Mouse (Mus musculus): ENCODE results near the gene Gpr182. TPM values are rescaled to one million over a fixed set of nuclear protein-coding genes. Genes with fewer than 3 reads are reported as not detected.

Gene Gpr182
- total RNA-seq, 2 experiments from 2014 or later = 0.77 TPM; not detected in 1

- no peak for ATAC-seq (replicated peaks; ENCODE audit: low FRiP score, poor library complexity, severe bottlenecking)
These were observed 47.2 kb downstream of the Gpr182 start for GRCm38 (mm10) chr10:127704293-127704692.

- no peak for ATAC-seq (replicated peaks; ENCODE audit: low FRiP score, poor library complexity, severe bottlenecking)
These were observed 48.2 kb downstream of the Gpr182 start for GRCm38 (mm10) chr10:127703299-127703698.

GRCm38 (mm10) chr10:127698966-127699365, 52.6 kb downstream of the Gpr182 start:
- no peak for ATAC-seq (replicated peaks; ENCODE audit: low FRiP score, poor library complexity, severe bottlenecking)

Other genes with a start within 250 kb of the Gpr182 start
- gene Ndufa4l2, start 236.8 kb downstream of the Gpr182 start, total RNA-seq (2015; ENCODE audit: low replicate concordance) = not detected in 2 replicates
- not detected in 2 replicates for gene Ndufa4l2, start 236.8 kb downstream of the Gpr182 start, total RNA-seq (2017; ENCODE audit: low replicate concordance)
- 17.9 and 19.9 TPM in 2 replicates for gene Shmt2, start 229.3 kb downstream of the Gpr182 start, total RNA-seq (2015; ENCODE audit: low replicate concordance)
- 12.3 and 18.3 TPM in 2 replicates for gene Shmt2, start 229.3 kb downstream of the Gpr182 start, total RNA-seq (2017; ENCODE audit: low replicate concordance)
- not detected in 2 replicates for gene Nxph4, start 217.2 kb downstream of the Gpr182 start, total RNA-seq (2015; ENCODE audit: low replicate concordance)
- not detected in 2 replicates for gene Nxph4, start 217.2 kb downstream of the Gpr182 start, total RNA-seq (2017; ENCODE audit: low replicate concordance)
- 11.9 and 14.0 TPM in 2 replicates for gene Lrp1, start 130.6 kb downstream of the Gpr182 start, total RNA-seq (2015; ENCODE audit: low replicate concordance)
- gene Lrp1, start 130.6 kb downstream of the Gpr182 start, total RNA-seq (2017; ENCODE audit: low replicate concordance) = 9.7 and 17.0 TPM in 2 replicates
- gene Stat6, start 108.7 kb downstream of the Gpr182 start, total RNA-seq (2015; ENCODE audit: low replicate concordance) = 15.7 and 16.7 TPM in 2 replicates
- gene Stat6, start 108.7 kb downstream of the Gpr182 start, total RNA-seq (2017; ENCODE audit: low replicate concordance) = 15.9 and 27.1 TPM in 2 replicates
- 11.0 and 13.2 TPM in 2 replicates for gene Nemp1, start 84.8 kb downstream of the Gpr182 start, total RNA-seq (2015; ENCODE audit: low replicate concordance)
- 12.4 and 14.3 TPM in 2 replicates for gene Nemp1, start 84.8 kb downstream of the Gpr182 start, total RNA-seq (2017; ENCODE audit: low replicate concordance)
- 0.96 TPM in 1 of 2 replicates, not detected in the other for gene Nab2, start 83.2 kb downstream of the Gpr182 start, total RNA-seq (2015; ENCODE audit: low replicate concordance)
- 0.60 TPM in 1 of 2 replicates, not detected in the other for gene Nab2, start 83.2 kb downstream of the Gpr182 start, total RNA-seq (2017; ENCODE audit: low replicate concordance)
- gene Myo1a, start 46.6 kb downstream of the Gpr182 start, total RNA-seq (2015; ENCODE audit: low replicate concordance) = 0.42 TPM in 1 of 2 replicates, not detected in the other
- not detected in 2 replicates for gene Myo1a, start 46.6 kb downstream of the Gpr182 start, total RNA-seq (2017; ENCODE audit: low replicate concordance)
- 6.9 and 8.3 TPM in 2 replicates for gene Tac2, start 27.3 kb downstream of the Gpr182 start, total RNA-seq (2015; ENCODE audit: low replicate concordance)
- gene Tac2, start 27.3 kb downstream of the Gpr182 start, total RNA-seq (2017; ENCODE audit: low replicate concordance) = 3.3 and 4.5 TPM in 2 replicates
- 0.19 and 1.7 TPM in 2 replicates for gene Zbtb39, start 12.2 kb downstream of the Gpr182 start, total RNA-seq (2015; ENCODE audit: low replicate concordance)
- 0.28 and 1.3 TPM in 2 replicates for gene Zbtb39, start 12.2 kb downstream of the Gpr182 start, total RNA-seq (2017; ENCODE audit: low replicate concordance)
- not detected in 2 replicates for gene Rdh1, start 8.0 kb upstream of the Gpr182 start, total RNA-seq (2015; ENCODE audit: low replicate concordance)
- 0.14 TPM in 1 of 2 replicates, not detected in the other for gene Rdh1, start 8.0 kb upstream of the Gpr182 start, total RNA-seq (2017; ENCODE audit: low replicate concordance)
- gene Rdh16f1, start 8.1 kb upstream of the Gpr182 start, total RNA-seq (2015; ENCODE audit: low replicate concordance) = not detected in 2 replicates
- not detected in 2 replicates for gene Rdh16f1, start 8.1 kb upstream of the Gpr182 start, total RNA-seq (2017; ENCODE audit: low replicate concordance)
- not detected in 2 replicates for gene Rdh9, start 24.7 kb upstream of the Gpr182 start, total RNA-seq (2015; ENCODE audit: low replicate concordance)
- not detected in 2 replicates for gene Rdh9, start 24.7 kb upstream of the Gpr182 start, total RNA-seq (2017; ENCODE audit: low replicate concordance)
- gene Rdh16, start 49.4 kb upstream of the Gpr182 start, total RNA-seq (2015; ENCODE audit: low replicate concordance) = not detected in 2 replicates
- gene Rdh16, start 49.4 kb upstream of the Gpr182 start, total RNA-seq (2017; ENCODE audit: low replicate concordance) = not detected in 2 replicates
- gene Rdh19, start 98.2 kb upstream of the Gpr182 start, total RNA-seq (2015; ENCODE audit: low replicate concordance) = not detected in 2 replicates
- not detected in 2 replicates for gene Rdh19, start 98.2 kb upstream of the Gpr182 start, total RNA-seq (2017; ENCODE audit: low replicate concordance)
- not detected in 2 replicates for gene Rdh16f2, start 114.7 kb upstream of the Gpr182 start, total RNA-seq (2015; ENCODE audit: low replicate concordance)
- gene Rdh16f2, start 114.7 kb upstream of the Gpr182 start, total RNA-seq (2017; ENCODE audit: low replicate concordance) = not detected in 2 replicates
- gene Rdh7, start 137.1 kb upstream of the Gpr182 start, total RNA-seq (2015; ENCODE audit: low replicate concordance) = not detected in 2 replicates
- not detected in 2 replicates for gene Rdh7, start 137.1 kb upstream of the Gpr182 start, total RNA-seq (2017; ENCODE audit: low replicate concordance)
- not detected in 2 replicates for gene Sdr9c7, start 146.8 kb upstream of the Gpr182 start, total RNA-seq (2015; ENCODE audit: low replicate concordance)
- not detected in 2 replicates for gene Sdr9c7, start 146.8 kb upstream of the Gpr182 start, total RNA-seq (2017; ENCODE audit: low replicate concordance)